Mouse (Mus musculus): ENCODE data around the gene P3h4. TPM values are rescaled to one million over a fixed set of nuclear protein-coding genes. Genes with fewer than 3 reads are reported as not detected.

P3h4 gene
- total RNA-seq (2021), result 1 to 10 TPM; 9.4 to 9.5 TPM
- long read RNA-seq, experiment 1, transcript P3h4-201 (8 exons, 2,178 nt), result major isoform, 8 of 16 reads
- long read RNA-seq, experiment 1, partial matches to known transcripts, result 8 of 16 reads
- long read RNA-seq, experiment 1, other reads (novel, unspliced or antisense), result 0 of 16 reads
- long read RNA-seq, experiment 2, transcript P3h4-201 (8 exons, 2,178 nt), result major isoform, 11 of 21 reads
- long read RNA-seq, experiment 2, partial matches to known transcripts, result 6 of 21 reads
- long read RNA-seq, experiment 2, other reads (novel, unspliced or antisense), result 4 of 21 reads

GRCm38 (mm10) chr11:100414021-100414913, at the start of gene P3h4:
Gene P3h4 (minus strand): TSS chr11:100414836.
- DNase-seq (ENCODE audit: low spot score in 2 of 2), result peak in 1 of 2 experiments; percentile 62
- peak within 1 kb of the TSS; percentile 86 for H3K27ac ChIP-seq
- peak; percentile 85 for TF ChIP-seq CTCF (conservative IDR thresholded peaks at IDR 0.05)

GRCm38 (mm10) chr11:100462699-100463098, 48.1 kb upstream of the P3h4 start:
- Histone ChIP-seq H3K27ac (peak overlapping the region; percentile 74), H3K4me3 (peak overlapping the region; percentile 11; the same call in 1 of the 2 replicates)
- no peak for TF ChIP-seq CTCF (conservative IDR thresholded peaks at IDR 0.05)
- DNase-seq (ENCODE audit: low spot score in 2 of 2), result peak; percentile 55 to 74

More at GRCm38 (mm10) chr11:100414021-100414913, at the start of gene P3h4:
- peak within 1 kb of the TSS; percentile 86 for H3K4me3 ChIP-seq

GRCm38 (mm10) chr11:100457711-100458110, 43.1 kb upstream of the P3h4 start:
- DNase-seq (ENCODE audit: low spot score in 2 of 2), result no peak
- no peak overlapping the region for H3K4me3 ChIP-seq
- TF ChIP-seq CTCF (conservative IDR thresholded peaks at IDR 0.05), result no peak
- no peak overlapping the region for H3K27ac ChIP-seq

GRCm38 (mm10) chr11:100457247-100457646, 42.6 kb upstream of the P3h4 start:
- H3K4me3 ChIP-seq, result no peak overlapping the region
- no peak for TF ChIP-seq CTCF (conservative IDR thresholded peaks at IDR 0.05)
- DNase-seq (ENCODE audit: low spot score in 2 of 2), result no peak
- no peak overlapping the region for H3K27ac ChIP-seq

- no peak for DNase-seq (ENCODE audit: low spot score in 2 of 2)
- H3K27ac ChIP-seq, result no peak overlapping the region
- no peak overlapping the region for H3K4me3 ChIP-seq
- no peak for TF ChIP-seq CTCF (conservative IDR thresholded peaks at IDR 0.05)
Measured at GRCm38 (mm10) chr11:100442625-100443024, 28.0 kb upstream of the P3h4 start.

GRCm38 (mm10) chr11:100441797-100442196, 27.2 kb upstream of the P3h4 start, which contains the start of the genes Nt5c3b and Klhl10:
Gene Nt5c3b (minus strand): TSS chr11:100441808.
Gene Klhl10 (plus strand): TSS chr11:100441917.
- TF ChIP-seq CTCF (conservative IDR thresholded peaks at IDR 0.05), result no peak
- H3K4me3 ChIP-seq, result peak within 1 kb of the TSS; percentile 83
- H3K27ac ChIP-seq, result peak within 1 kb of the TSS; percentile 95
- DNase-seq (ENCODE audit: low spot score in 2 of 2), result no peak

- no peak for TF ChIP-seq CTCF (conservative IDR thresholded peaks at IDR 0.05)
- DNase-seq (ENCODE audit: low spot score in 2 of 2), result peak; percentile 80 to 85
Measured at GRCm38 (mm10) chr11:100440691-100441522, 26.3 kb upstream of the P3h4 start.

GRCm38 (mm10) chr11:100437901-100438300, 23.3 kb upstream of the P3h4 start:
- TF ChIP-seq CTCF (conservative IDR thresholded peaks at IDR 0.05), result no peak
- no peak for DNase-seq (ENCODE audit: low spot score in 2 of 2)
- H3K4me3 ChIP-seq, result no peak overlapping the region
- H3K27ac ChIP-seq, result no peak overlapping the region

More at GRCm38 (mm10) chr11:100440691-100441522, 26.3 kb upstream of the P3h4 start:
- Histone ChIP-seq H3K4me3 (peak overlapping the region; percentile 83), H3K27ac (peak overlapping the region; percentile 95)

- H3K4me3 ChIP-seq, result no peak overlapping the region
- DNase-seq (ENCODE audit: low spot score in 2 of 2), result no peak
- no peak overlapping the region for H3K27ac ChIP-seq
- TF ChIP-seq CTCF (conservative IDR thresholded peaks at IDR 0.05), result no peak
Measured at GRCm38 (mm10) chr11:100435678-100436246, 21.1 kb upstream of the P3h4 start.

- H3K27ac ChIP-seq, result no peak overlapping the region
- TF ChIP-seq CTCF (conservative IDR thresholded peaks at IDR 0.05), result no peak
- H3K4me3 ChIP-seq, result no peak overlapping the region
- no peak for DNase-seq (ENCODE audit: low spot score in 2 of 2)
Measured at GRCm38 (mm10) chr11:100432002-100432401, 17.4 kb upstream of the P3h4 start.

GRCm38 (mm10) chr11:100430052-100430451, 15.4 kb upstream of the P3h4 start:
- peak overlapping the region; percentile 36; the same call in 1 of the 2 replicates for H3K27ac ChIP-seq
- no peak for DNase-seq (ENCODE audit: low spot score in 2 of 2)
- no peak overlapping the region for H3K4me3 ChIP-seq
- TF ChIP-seq CTCF (conservative IDR thresholded peaks at IDR 0.05), result no peak

GRCm38 (mm10) chr11:100428612-100429199, 14.1 kb upstream of the P3h4 start:
- DNase-seq (ENCODE audit: low spot score in 2 of 2), result no peak
- TF ChIP-seq CTCF (conservative IDR thresholded peaks at IDR 0.05), result no peak
- Histone ChIP-seq H3K4me3 (no peak overlapping the region), H3K27ac (peak overlapping the region; percentile 70)

All from layer of hippocampus, adult 2 months (tissue).